Comparison of ENCODE assay signal across 8 mouse cellular contexts in genomic region chr6:34316854-34317771, GRCm38 (mm10). TPM values are rescaled to one million over a fixed set of nuclear protein-coding genes. Genes with fewer than 3 reads are reported as not detected.
DNase-seq lines count a peak whose midpoint lies in the region; ATAC-seq and TF ChIP-seq lines count a peak whose summit lies in the region.

Gene Akr1b3 (minus strand): TSS chr6:34317478.

- peak in 1 of 2 experiments; percentile 54; a peak in 2 of 4 replicates for TF ChIP-seq CTCF in CH12.LX (conservative IDR thresholded peaks at IDR 0.05 in 1 of 2, IDR thresholded peaks at IDR 0.05 in 1 of 2; ENCODE audit: low read depth in 2 of 2, low read length in 2 of 2)

- no peak; the same call in 1 of the 2 replicates for TF ChIP-seq EP300 in CH12.LX (IDR thresholded peaks at IDR 0.05; ENCODE audit: low read length)

- peaks cover 44% of the 10 kb centered on the region for H3K79me2 ChIP-seq in CH12.LX (replicated peaks; ENCODE audit: control insufficient read depth, extremely low read depth, insufficient read depth, poor library complexity, severe bottlenecking)

- H3K9me3 ChIP-seq in CH12.LX (replicated peaks; ENCODE audit: low read length) = peaks cover 3% of the 10 kb centered on the region
- H3K9me3 ChIP-seq in forebrain, embryonic 11.5 days (ENCODE audit: control insufficient read depth, low read length) = no peaks in the 10 kb centered on the region
- peaks cover 1% of the 10 kb centered on the region; the same call in 1 of the 2 replicates for H3K9me3 ChIP-seq in heart, embryonic 16.5 days (replicated peaks; ENCODE audit: control insufficient read depth, low read length)
- no peaks in the 10 kb centered on the region for H3K9me3 ChIP-seq in liver, embryonic 15.5 days (replicated peaks)
- H3K9me3 ChIP-seq in neural tube, embryonic 12.5 days = no peaks in the 10 kb centered on the region

- peak within 1 kb of the TSS; percentile 88 for H3K4me2 ChIP-seq in CH12.LX (ENCODE audit: insufficient read depth, low read depth, poor library complexity, severe bottlenecking)
- H3K4me2 ChIP-seq in forebrain, embryonic 11.5 days (ENCODE audit: low read depth, low read length, severe bottlenecking) = peak within 1 kb of the TSS; percentile 89
- H3K4me2 ChIP-seq in heart, embryonic 16.5 days (ENCODE audit: low read depth, low read length) = peak within 1 kb of the TSS; percentile 69
- peak within 1 kb of the TSS; percentile 95 for H3K4me2 ChIP-seq in liver, embryonic 15.5 days
- peak within 1 kb of the TSS; percentile 90 for H3K4me2 ChIP-seq in neural tube, embryonic 12.5 days (replicated peaks)

- H3K4me1 ChIP-seq in CH12.LX (ENCODE audit: control insufficient read depth in 1 of 2, insufficient read depth in 2 of 2) = peaks cover 7 to 41% of the 10 kb centered on the region in 2 experiments; a peak in 3 of 4 replicates
- no peaks in the 10 kb centered on the region; the same call in 1 of the 2 replicates for H3K4me1 ChIP-seq in forebrain, embryonic 11.5 days (replicated peaks; ENCODE audit: control insufficient read depth, insufficient read depth, low read length)
- H3K4me1 ChIP-seq in heart, embryonic 16.5 days (ENCODE audit: control insufficient read depth, insufficient read depth, low read length) = peaks cover 18% of the 10 kb centered on the region
- peaks cover 14% of the 10 kb centered on the region for H3K4me1 ChIP-seq in liver, embryonic 15.5 days (replicated peaks)
- peaks cover 9% of the 10 kb centered on the region for H3K4me1 ChIP-seq in neural tube, embryonic 12.5 days

- under 1% methylated on average over 60 of the region's 60 CpGs for WGBS in forebrain, embryonic 11.5 days
- WGBS in heart, embryonic 16.5 days = under 1% methylated on average over 60 of the region's 60 CpGs
- WGBS in liver, embryonic 15.5 days (ENCODE audit: insufficient replicate concordance) = under 1% methylated on average over 60 of the region's 60 CpGs
- WGBS in neural tube, embryonic 12.5 days = under 1% methylated on average over 60 of the region's 60 CpGs

- peak within 1 kb of the TSS; percentile 35; the same call in 1 of the 2 replicates for H3K27ac ChIP-seq in CH12.LX (ENCODE audit: insufficient read depth, low read depth)
- no peak within 1 kb of the TSS for H3K27ac ChIP-seq in forebrain, embryonic 11.5 days (ENCODE audit: low read depth, low read length)
- peak within 1 kb of the TSS; percentile 90 for H3K27ac ChIP-seq in heart, embryonic 16.5 days (ENCODE audit: low read length)
- no peak within 1 kb of the TSS for H3K27ac ChIP-seq in liver, embryonic 15.5 days (replicated peaks)
- H3K27ac ChIP-seq in neural tube, embryonic 12.5 days = no peak within 1 kb of the TSS

- in situ Hi-C loops in CH12.LX (cut with MboI; ENCODE audit: low pct_ligation_motif_present, low pct_unique_long_range_greater_than_20kb, low sequenced_read_pairs) = no loop called here

- peak; percentile 1; the same call in 1 of the 2 replicates for TF ChIP-seq RAD21 in CH12.LX (IDR thresholded peaks at IDR 0.05; ENCODE audit: low read depth, low read length)

- peak within 1 kb of the TSS; percentile 65 to 97 (median 91) for H3K4me3 ChIP-seq in CH12.LX (replicated peaks in 1 of 3; ENCODE audit: low read depth in 2 of 3, low read length in 2 of 3, poor library complexity in 1 of 3)
- peak within 1 kb of the TSS; percentile 70 for H3K4me3 ChIP-seq in forebrain, embryonic 11.5 days (ENCODE audit: low read depth, low read length)
- peak within 1 kb of the TSS; percentile 84 for H3K4me3 ChIP-seq in heart, embryonic 16.5 days (ENCODE audit: low read length)
- peak within 1 kb of the TSS; percentile 68 for H3K4me3 ChIP-seq in liver, embryonic 15.5 days (replicated peaks)
- peak within 1 kb of the TSS; percentile 72 for H3K4me3 ChIP-seq in neural tube, embryonic 12.5 days

- peak; percentile 99 for ATAC-seq in forebrain, embryonic 11.5 days (replicated peaks; ENCODE audit: low FRiP score)
- peak; percentile 99 for ATAC-seq in heart, embryonic 16.5 days (replicated peaks; ENCODE audit: extremely low read depth, insufficient read depth, low FRiP score)
- ATAC-seq in liver, embryonic 15.5 days (ENCODE audit: insufficient read depth) = peak; percentile 94
- peak; percentile 99 for ATAC-seq in neural tube, embryonic 12.5 days (ENCODE audit: low FRiP score, low read depth)

- dilution Hi-C loops in CH12.LX (cut with MboI; ENCODE audit: extremely low pct_ligation_motif_present, extremely low pct_unique_long_range_greater_than_20kb, low sequenced_read_pairs) = no loop called here

- DNase-seq in CH12.LX (ENCODE audit: extremely low read depth) = peak; percentile 97
- DNase-seq in c-Kit-positive CD71-positive TER-119-negative erythroid progenitor cells, embryonic 14.5 days (ENCODE audit: low read depth) = peak; percentile 88
- DNase-seq in forebrain, embryonic 11.5 days (ENCODE audit: low spot score) = peak; percentile 95
- DNase-seq in kidney, postnatal 36 days = peak; percentile 91 to 94
- peak; percentile 96 for DNase-seq in telencephalon, adult 2 months (ENCODE audit: low read depth, low spot score)

- H3K9ac ChIP-seq in CH12.LX (ENCODE audit: insufficient read depth, low read depth) = peak within 1 kb of the TSS; percentile 94
- peak within 1 kb of the TSS; percentile 69 for H3K9ac ChIP-seq in forebrain, embryonic 11.5 days (ENCODE audit: low read length)
- H3K9ac ChIP-seq in heart, embryonic 16.5 days (ENCODE audit: low read length) = peak within 1 kb of the TSS; percentile 86
- H3K9ac ChIP-seq in liver, embryonic 15.5 days = peak within 1 kb of the TSS; percentile 56
- H3K9ac ChIP-seq in neural tube, embryonic 12.5 days = peak within 1 kb of the TSS; percentile 69

- no peaks in the 10 kb centered on the region for H3K27me3 ChIP-seq in CH12.LX (replicated peaks)
- H3K27me3 ChIP-seq in forebrain, embryonic 11.5 days (ENCODE audit: control insufficient read depth, insufficient read depth, low read length) = no peaks in the 10 kb centered on the region
- H3K27me3 ChIP-seq in heart, embryonic 16.5 days (ENCODE audit: control insufficient read depth, insufficient read depth, low read length) = no peaks in the 10 kb centered on the region
- H3K27me3 ChIP-seq in liver, embryonic 15.5 days = no peaks in the 10 kb centered on the region
- H3K27me3 ChIP-seq in neural tube, embryonic 12.5 days (replicated peaks) = no peaks in the 10 kb centered on the region

- peaks cover 6 to 37% of the 10 kb centered on the region in 2 experiments for H3K36me3 ChIP-seq in CH12.LX (replicated peaks in 1 of 2; ENCODE audit: control insufficient read depth in 1 of 2, insufficient read depth in 1 of 2, low read length in 1 of 2)
- no peaks in the 10 kb centered on the region; the same call in 1 of the 2 replicates for H3K36me3 ChIP-seq in forebrain, embryonic 11.5 days (ENCODE audit: control insufficient read depth, insufficient read depth, low read length)
- no peaks in the 10 kb centered on the region for H3K36me3 ChIP-seq in heart, embryonic 16.5 days (ENCODE audit: control insufficient read depth, insufficient read depth)
- H3K36me3 ChIP-seq in liver, embryonic 15.5 days (replicated peaks) = no peaks in the 10 kb centered on the region
- no peaks in the 10 kb centered on the region for H3K36me3 ChIP-seq in neural tube, embryonic 12.5 days

- peak; percentile 95 for TF ChIP-seq POLR2A in CH12.LX (IDR thresholded peaks at IDR 0.05; ENCODE audit: low read depth, low read length)

TF ChIP-seq in CH12.LX, 34 proteins besides CTCF, POLR2A, EP300 and RAD21 (continues in another document):
- TF ChIP-seq MAX (IDR thresholded peaks at IDR 0.05; ENCODE audit: low read length) (peak; percentile 98), ETS1 (conservative IDR thresholded peaks at IDR 0.05; ENCODE audit: low read depth, low read length) (peak; percentile 87), MYC (IDR thresholded peaks at IDR 0.05; ENCODE audit: low read depth, low read length) (peak; percentile 97), GABPA (IDR thresholded peaks at IDR 0.05; ENCODE audit: insufficient replicate concordance, low read depth, low read length) (no peak), USF2 (conservative IDR thresholded peaks at IDR 0.05; ENCODE audit: low read depth, low read length) (peak; percentile 45), MEF2A (IDR thresholded peaks at IDR 0.05; ENCODE audit: borderline replicate concordance, low read depth, low read length) (peak; percentile 82), MXI1 (IDR thresholded peaks at IDR 0.05; ENCODE audit: low read depth, low read length) (peak; percentile 98), TBP (conservative IDR thresholded peaks at IDR 0.05; ENCODE audit: low read depth, low read length) (peak; percentile 94), BHLHE40 (IDR thresholded peaks at IDR 0.05; ENCODE audit: low read depth, low read length) (peak; percentile 91), PAX5 (IDR thresholded peaks at IDR 0.05; ENCODE audit: low read length) (no peak), MAZ (IDR thresholded peaks at IDR 0.05; ENCODE audit: low read depth, low read length) (0 out of 2 replicates have a peak, but pooled peaks have one; percentile 14), POLR2AphosphoS2 (IDR thresholded peaks at IDR 0.05; ENCODE audit: low read depth, low read length) (peak; percentile 89; the same call in 1 of the 2 replicates), SIN3A (IDR thresholded peaks at IDR 0.05; ENCODE audit: low read length) (peak; percentile 98), NELFE (IDR thresholded peaks at IDR 0.05; ENCODE audit: low read depth, low read length) (peak; percentile 83), MAFK (IDR thresholded peaks at IDR 0.05; ENCODE audit: insufficient replicate concordance, low read length) (no peak), SMC3 (IDR thresholded peaks at IDR 0.05; ENCODE audit: low read depth, low read length) (no peak), ZC3H11A (IDR thresholded peaks at IDR 0.05; ENCODE audit: low read depth, low read length) (no peak), JUND (conservative IDR thresholded peaks at IDR 0.05; ENCODE audit: low read depth, low read length) (no peak), TCF12 (IDR thresholded peaks at IDR 0.05; ENCODE audit: low read depth, low read length) (no peak; the same call in none of the 2 replicates), UBTF (IDR thresholded peaks at IDR 0.05; ENCODE audit: low read depth, low read length) (0 out of 2 replicates have a peak, but pooled peaks have one; percentile 44), E2F4 (IDR thresholded peaks at IDR 0.05; ENCODE audit: insufficient replicate concordance, low read depth, low read length) (no peak), ZKSCAN1 (IDR thresholded peaks at IDR 0.05; ENCODE audit: borderline replicate concordance, low read depth, low read length) (no peak)

RNA-seq across cellular contexts. Expression of gene Akr1b3, which starts in this region (rescaled TPM):
- total RNA-seq in CH12.LX (2012; rRNA removed) (313 and 382 TPM in 2 replicates), CH12.LX (2014; rRNA removed) (257 and 264 TPM in 2 replicates)
- polyA plus RNA-seq in CH12.LX (2012; ENCODE audit: insufficient read length, low read depth) = 344 and 359 TPM in 2 replicates
- polyA plus RNA-seq in forebrain, embryonic 11.5 days (2014; fragmentation: Nextera tagmentation; extraction: Ambion mirVana) = 180 and 186 TPM in 2 replicates
- polyA plus RNA-seq in heart, embryonic 16.5 days (2015; fragmentation: Nextera tagmentation; extraction: Ambion mirVana) = 163 and 172 TPM in 2 replicates
- 40.0 and 43.5 TPM in 2 replicates for polyA plus RNA-seq in liver, embryonic 15.5 days (2015; fragmentation: Nextera tagmentation; extraction: Ambion mirVana)
- polyA plus RNA-seq in neural tube, embryonic 12.5 days (2016; fragmentation: Nextera tagmentation; extraction: Ambion mirVana) = 132 and 141 TPM in 2 replicates

Comparison
In these comparisons a context has a peak if more than half of its experiments do, and no peak if none do; other contexts are left out.
1. H3K27ac ChIP-seq: peak in CH12.LX (single experiment) and heart, embryonic 16.5 days (single experiment); none in forebrain, embryonic 11.5 days (single experiment), liver, embryonic 15.5 days (single experiment) and neural tube, embryonic 12.5 days (single experiment).
2. Peak in every context shown above with its lines, with median percentiles within 50 percentile points of each other: DNase-seq, H3K4me2 ChIP-seq, H3K4me3 ChIP-seq, H3K9ac ChIP-seq and ATAC-seq.